Mouse (Mus musculus): ENCODE results near the gene Zbtb43. TPM values are rescaled to one million over a fixed set of nuclear protein-coding genes. Genes with fewer than 3 reads are reported as not detected.

The Zbtb43 gene
- 8.0 and 9.5 TPM in 2 replicates for polyA plus RNA-seq (2012; rRNA removed)

GRCm38 (mm10) chr2:33468466-33469097, at the start of gene Zbtb43:
Gene Zbtb43 (minus strand): TSS chr2:33468559.

DNA sequence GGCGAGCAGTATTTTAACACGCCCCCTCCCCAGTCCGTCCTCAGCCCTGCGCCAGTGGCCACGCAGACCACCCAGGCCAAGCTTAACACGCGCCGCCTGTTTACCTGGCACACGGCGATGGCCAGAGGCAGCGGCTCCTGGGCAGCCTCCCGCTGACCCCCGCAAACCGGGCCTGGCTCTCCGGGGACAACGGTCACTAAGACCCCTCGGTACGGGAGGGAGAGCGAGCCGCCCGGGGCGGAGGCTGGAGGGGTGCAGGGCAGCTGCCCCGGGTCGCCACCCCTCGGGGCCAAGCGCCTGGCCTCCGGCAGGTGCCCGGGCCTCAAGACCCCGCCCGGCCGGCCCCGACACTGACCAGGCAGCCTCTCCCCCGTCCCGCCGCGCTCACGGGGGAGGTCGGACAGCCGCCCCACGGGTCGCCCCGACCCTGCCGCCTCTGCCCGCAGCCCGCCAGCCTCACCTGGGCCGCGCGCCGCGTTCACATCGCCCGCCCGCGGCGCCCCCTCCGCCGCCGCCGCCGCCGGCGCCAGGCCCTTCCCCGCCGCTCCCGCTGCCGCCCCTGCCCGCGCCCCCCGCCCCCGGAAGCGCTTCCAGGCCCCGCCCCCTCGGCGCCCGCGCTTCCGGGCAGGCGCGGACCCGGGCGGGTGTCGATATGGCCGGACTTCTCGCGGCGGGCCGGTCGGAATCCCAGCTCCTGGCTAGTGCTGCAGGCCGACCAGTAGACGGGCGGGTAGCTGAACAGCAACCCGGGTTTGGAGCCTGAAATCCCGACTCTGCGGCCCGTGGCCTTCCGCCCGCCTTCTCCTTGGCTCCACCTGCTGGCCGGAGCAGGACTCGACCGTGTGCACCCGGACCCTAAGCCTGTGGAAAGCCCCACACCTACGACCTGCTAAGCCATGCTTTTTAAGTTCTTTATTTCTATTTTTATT, 37.3 kb downstream of the Zbtb43 start, which contains the start of gene Zbtb34:
Zbtb34 (minus strand) TSS at position 554 of the 929 bp plus-strand sequence.

Other genes starting within 250 kb of the Zbtb43 start
- gene Ralgps1, start 97.1 kb downstream of the Zbtb43 start, polyA plus RNA-seq (2012; rRNA removed): 5.7 and 6.4 TPM in 2 replicates
- 9.5 and 13.1 TPM in 2 replicates for gene Zbtb34, start 37.2 kb downstream of the Zbtb43 start, polyA plus RNA-seq (2012; rRNA removed)
- gene Lmx1b, start 172.0 kb upstream of the Zbtb43 start, polyA plus RNA-seq (2012; rRNA removed): 0.06 TPM in 1 of 2 replicates, not detected in the other

Data from ovary, adult 2 months (tissue).